ENCODE assay signal across 9 mouse cellular contexts in genomic region chr3:94398217-94398616, GRCm38 (mm10). TPM values are rescaled to one million over a fixed set of nuclear protein-coding genes. Genes with fewer than 3 reads are reported as not detected.
DNase-seq lines count a peak whose midpoint lies in the region; ATAC-seq lines count a peak whose summit lies in the region.
"Had no signal": no experiment of that assay in that cellular context is flagged by ENCODE, and none has a peak within 500 bp of the region (broad histone marks: within the 10 kb centered on the region; RNA-seq: fewer than 3 reads in every experiment).

TSS of gene Lingo4 (plus strand) at chr3:94398517.

- H3K9me3 ChIP-seq in kidney, embryonic 14.5 days (ENCODE audit: control insufficient read depth, low read length) = no peaks in the 10 kb centered on the region
- no peaks in the 10 kb centered on the region for H3K9me3 ChIP-seq in embryonic facial prominence, embryonic 14.5 days (ENCODE audit: control insufficient read depth, low read length)
- no peaks in the 10 kb centered on the region for H3K9me3 ChIP-seq in hindbrain, embryonic 16.5 days (ENCODE audit: control insufficient read depth, low read length)
- no peaks in the 10 kb centered on the region for H3K9me3 ChIP-seq in midbrain, embryonic 15.5 days

- no peak within 1 kb of the TSS for H3K9ac ChIP-seq in kidney, embryonic 14.5 days (ENCODE audit: low read depth, low read length)
- peak within 1 kb of the TSS; percentile 46 for H3K9ac ChIP-seq in embryonic facial prominence, embryonic 14.5 days (ENCODE audit: low read depth, low read length)
- peak within 1 kb of the TSS; percentile 60 for H3K9ac ChIP-seq in hindbrain, embryonic 16.5 days (ENCODE audit: low read depth, low read length)
- peak within 1 kb of the TSS; percentile 52; the same call in 1 of the 2 replicates for H3K9ac ChIP-seq in midbrain, embryonic 15.5 days

- WGBS in kidney, embryonic 14.5 days = 66% methylated on average over 6 of the region's 6 CpGs
- WGBS in embryonic facial prominence, embryonic 14.5 days = 71% methylated on average over 6 of the region's 6 CpGs
- 70% methylated on average over 6 of the region's 6 CpGs for WGBS in hindbrain, embryonic 16.5 days
- 71% methylated on average over 6 of the region's 6 CpGs for WGBS in midbrain, embryonic 15.5 days

- no peaks in the 10 kb centered on the region for H3K36me3 ChIP-seq in kidney, embryonic 14.5 days (ENCODE audit: control insufficient read depth, insufficient read depth, low read length)
- no peaks in the 10 kb centered on the region for H3K36me3 ChIP-seq in embryonic facial prominence, embryonic 14.5 days (ENCODE audit: control insufficient read depth, insufficient read depth, low read length)
- no peaks in the 10 kb centered on the region for H3K36me3 ChIP-seq in hindbrain, embryonic 16.5 days (ENCODE audit: control insufficient read depth, insufficient read depth, low read length)
- H3K36me3 ChIP-seq in midbrain, embryonic 15.5 days (replicated peaks) = no peaks in the 10 kb centered on the region

- no peak for DNase-seq in kidney, postnatal 4 days
- no peak for DNase-seq in embryonic facial prominence, embryonic 14.5 days (ENCODE audit: low spot score)
- no peak for DNase-seq in frontal cortex, postnatal 25 days (ENCODE audit: low spot score in 2 of 2)
- DNase-seq in urinary bladder, postnatal 4 days (ENCODE audit: low spot score in 2 of 2) = no peak
- no peak for DNase-seq in gastrocnemius, adult 8-10 months (ENCODE audit: low spot score in 2 of 2)
- DNase-seq: gastrocnemius, postnatal 36 days had no signal

- no peak within 1 kb of the TSS for H3K27ac ChIP-seq in kidney, embryonic 14.5 days (ENCODE audit: low read depth, low read length)
- H3K27ac ChIP-seq in embryonic facial prominence, embryonic 14.5 days (replicated peaks; ENCODE audit: low read depth, low read length) = no peak within 1 kb of the TSS
- peak within 1 kb of the TSS; percentile 10; the same call in 1 of the 2 replicates for H3K27ac ChIP-seq in hindbrain, embryonic 16.5 days (ENCODE audit: low read depth, low read length)
- peak within 1 kb of the TSS; percentile 44; the same call in 1 of the 2 replicates for H3K27ac ChIP-seq in midbrain, embryonic 15.5 days

- peak within 1 kb of the TSS; percentile 41 for H3K4me2 ChIP-seq in kidney, embryonic 14.5 days (replicated peaks; ENCODE audit: low read depth, low read length)
- H3K4me2 ChIP-seq in embryonic facial prominence, embryonic 14.5 days (ENCODE audit: low read depth, low read length) = peak within 1 kb of the TSS; percentile 58
- H3K4me2 ChIP-seq in hindbrain, embryonic 16.5 days (ENCODE audit: low read length) = peak within 1 kb of the TSS; percentile 67
- peak within 1 kb of the TSS; percentile 72 for H3K4me2 ChIP-seq in midbrain, embryonic 15.5 days

- peaks cover 13% of the 10 kb centered on the region for H3K27me3 ChIP-seq in kidney, embryonic 14.5 days (ENCODE audit: control insufficient read depth, insufficient read depth, low read length)
- H3K27me3 ChIP-seq in embryonic facial prominence, embryonic 14.5 days (replicated peaks; ENCODE audit: control insufficient read depth, insufficient read depth, low read length) = peaks cover 49% of the 10 kb centered on the region
- no peaks in the 10 kb centered on the region for H3K27me3 ChIP-seq in hindbrain, embryonic 16.5 days (replicated peaks; ENCODE audit: control insufficient read depth, insufficient read depth, low read length)
- H3K27me3 ChIP-seq in midbrain, embryonic 15.5 days (replicated peaks) = peaks cover 12% of the 10 kb centered on the region; the same call in 1 of the 2 replicates

- ATAC-seq in kidney, embryonic 14.5 days (ENCODE audit: low FRiP score, low TSS enrichment) = no peak
- ATAC-seq in embryonic facial prominence, embryonic 14.5 days (ENCODE audit: low read depth) = no peak
- no peak; the same call in 1 of the 2 replicates for ATAC-seq in hindbrain, embryonic 16.5 days
- no peak for ATAC-seq in midbrain, embryonic 15.5 days (replicated peaks)

- H3K4me3 ChIP-seq in kidney, embryonic 14.5 days (ENCODE audit: low read length) = peak within 1 kb of the TSS; percentile 19
- H3K4me3 ChIP-seq in embryonic facial prominence, embryonic 14.5 days (ENCODE audit: low read depth, low read length) = peak within 1 kb of the TSS; percentile 33
- peak within 1 kb of the TSS; percentile 40 for H3K4me3 ChIP-seq in hindbrain, embryonic 16.5 days (ENCODE audit: low read length)
- peak within 1 kb of the TSS; percentile 41 for H3K4me3 ChIP-seq in midbrain, embryonic 15.5 days

- no peaks in the 10 kb centered on the region for H3K4me1 ChIP-seq in kidney, embryonic 14.5 days (ENCODE audit: control insufficient read depth, insufficient read depth, low read length)
- peaks cover 3% of the 10 kb centered on the region; the same call in 1 of the 2 replicates for H3K4me1 ChIP-seq in embryonic facial prominence, embryonic 14.5 days (ENCODE audit: control insufficient read depth, insufficient read depth, low read length)
- peaks cover 9% of the 10 kb centered on the region for H3K4me1 ChIP-seq in hindbrain, embryonic 16.5 days (ENCODE audit: control insufficient read depth, insufficient read depth, low read depth, low read length)
- H3K4me1 ChIP-seq in midbrain, embryonic 15.5 days = peaks cover 16% of the 10 kb centered on the region

RNA-seq across cellular contexts. Expression of gene Lingo4, which starts in this region (rescaled TPM):
- polyA plus RNA-seq in kidney, embryonic 14.5 days (2014; fragmentation: Nextera tagmentation; extraction: Ambion mirVana) = 0.17 and 0.24 TPM in 2 replicates
- 0.07 and 0.08 TPM in 2 replicates for polyA plus RNA-seq in embryonic facial prominence, embryonic 14.5 days (2014; fragmentation: Nextera tagmentation; extraction: Ambion mirVana)
- polyA plus RNA-seq in hindbrain, embryonic 16.5 days (2015; fragmentation: Nextera tagmentation; extraction: Ambion mirVana) = 1.7 and 2.3 TPM in 2 replicates
- 1.6 TPM in 2 replicates for polyA plus RNA-seq in midbrain, embryonic 15.5 days (2015; fragmentation: Nextera tagmentation; extraction: Ambion mirVana)
- under 1 TPM; 0.29 to 0.40 (median 0.33) TPM for total RNA-seq in gastrocnemius, adult 8-10 months (2022)

Comparison
In these comparisons a context has a peak if more than half of its experiments do, and no peak if none do; other contexts are left out.
1. H3K27ac ChIP-seq: peak in hindbrain, embryonic 16.5 days (single experiment) and midbrain, embryonic 15.5 days (single experiment); none in kidney, embryonic 14.5 days (single experiment) and embryonic facial prominence, embryonic 14.5 days (single experiment).
2. Peak in every context shown above with its lines, with median percentiles within 50 percentile points of each other: H3K4me2 ChIP-seq and H3K4me3 ChIP-seq.